In genomic region chr19:5740320-5741317, GRCm38 (mm10) we compare ENCODE assay signal across 8 mouse cellular contexts. TPM values are rescaled to one million over a fixed set of nuclear protein-coding genes. Genes with fewer than 3 reads are reported as not detected.
DNase-seq lines count a peak whose midpoint lies in the region; ATAC-seq lines count a peak whose summit lies in the region.

Gene Ltbp3 (plus strand): TSS chr19:5740904.

- no peaks in the 10 kb centered on the region for H3K9me3 ChIP-seq in liver, embryonic 13.5 days (replicated peaks)
- H3K9me3 ChIP-seq in neural tube, embryonic 15.5 days (replicated peaks), result no peaks in the 10 kb centered on the region

- H3K27ac ChIP-seq in liver, embryonic 13.5 days, result no peak within 1 kb of the TSS
- peak within 1 kb of the TSS; percentile 86 for H3K27ac ChIP-seq in neural tube, embryonic 15.5 days (replicated peaks)

- DNase-seq in layer of hippocampus, adult 18-20 months (ENCODE audit: low spot score in 2 of 2), result no peak
- DNase-seq in layer of hippocampus, adult 9-11 months, result no peak
- DNase-seq in cerebellum, postnatal 36 days, result peak; percentile 73 to 84
- peak; percentile 60 for DNase-seq in heart, adult 8-10 months (ENCODE audit: low spot score)
- DNase-seq in kidney, adult 9 months, result peak; percentile 46
- DNase-seq in liver, embryonic 13.5 days, result no peak

- peak within 1 kb of the TSS; percentile 73 for H3K4me2 ChIP-seq in liver, embryonic 13.5 days
- H3K4me2 ChIP-seq in neural tube, embryonic 15.5 days, result peak within 1 kb of the TSS; percentile 98

- no peak for ATAC-seq in liver, embryonic 13.5 days (ENCODE audit: low read depth)
- ATAC-seq in neural tube, embryonic 15.5 days (ENCODE audit: low FRiP score), result peak; percentile 70
- no peak for ATAC-seq in erythroblast, adult 5-6 weeks (replicated peaks; ENCODE audit: low FRiP score, poor library complexity, severe bottlenecking)

- peaks cover 93% of the 10 kb centered on the region for H3K27me3 ChIP-seq in liver, embryonic 13.5 days
- peaks cover 55% of the 10 kb centered on the region for H3K27me3 ChIP-seq in neural tube, embryonic 15.5 days (replicated peaks)

- H3K36me3 ChIP-seq in liver, embryonic 13.5 days, result no peaks in the 10 kb centered on the region
- H3K36me3 ChIP-seq in neural tube, embryonic 15.5 days, result no peaks in the 10 kb centered on the region

- peaks cover 23% of the 10 kb centered on the region for H3K4me1 ChIP-seq in liver, embryonic 13.5 days (replicated peaks)
- peaks cover 51% of the 10 kb centered on the region for H3K4me1 ChIP-seq in neural tube, embryonic 15.5 days

- peak within 1 kb of the TSS; percentile 52 for H3K4me3 ChIP-seq in liver, embryonic 13.5 days (replicated peaks)
- H3K4me3 ChIP-seq in neural tube, embryonic 15.5 days (replicated peaks), result peak within 1 kb of the TSS; percentile 57

- peak within 1 kb of the TSS; percentile 56; the same call in 1 of the 2 replicates for H3K9ac ChIP-seq in liver, embryonic 13.5 days
- H3K9ac ChIP-seq in neural tube, embryonic 15.5 days (replicated peaks), result peak within 1 kb of the TSS; percentile 70

- WGBS in liver, embryonic 13.5 days (ENCODE audit: insufficient replicate concordance), result 45% methylated on average over 13 of the region's 14 CpGs
- 22% methylated on average over 13 of the region's 14 CpGs for WGBS in neural tube, embryonic 15.5 days

RNA-seq across cellular contexts. Expression of gene Ltbp3, which starts in this region (rescaled TPM):
- 10 to 100 TPM; 24.3 to 27.3 TPM for total RNA-seq in layer of hippocampus, adult 18-20 months (2021)
- total RNA-seq in heart, adult 8-10 months (2022), result 10 to 100 TPM; 28.2 to 33.1 (median 31.7) TPM
- polyA plus RNA-seq in liver, embryonic 13.5 days (2015; fragmentation: Nextera tagmentation; extraction: Ambion mirVana), result 1.1 and 2.7 TPM in 2 replicates
- 15.6 and 19.1 TPM in 2 replicates for polyA plus RNA-seq in neural tube, embryonic 15.5 days (2015; fragmentation: Nextera tagmentation; extraction: Ambion mirVana)
- 0.63 TPM in 1 of 2 replicates, not detected in the other for total RNA-seq in erythroblast, adult 5-6 weeks (2015; ENCODE audit: low replicate concordance)
- 0.68 TPM in 1 of 2 replicates, not detected in the other for total RNA-seq in erythroblast, adult 5-6 weeks (2017; ENCODE audit: low replicate concordance)

Comparison
In these comparisons a context has a peak if more than half of its experiments do, and no peak if none do; other contexts are left out.
1. RNA of gene Ltbp3 (total RNA-seq): 28.2 to 33.1 TPM in heart, adult 8-10 months and 24.3 to 27.3 TPM in layer of hippocampus, adult 18-20 months; 0.63 to 0.68 TPM in erythroblast, adult 5-6 weeks; every median in the first group is over 10 times any median in the second.
2. DNase-seq: peak in cerebellum, postnatal 36 days (2 of 2), heart, adult 8-10 months (single experiment) and kidney, adult 9 months (single experiment); none in layer of hippocampus, adult 18-20 months (0 of 2), layer of hippocampus, adult 9-11 months (single experiment) and liver, embryonic 13.5 days (single experiment).